Mouse (Mus musculus): ENCODE measurements around the gene Gfy.

DNA sequence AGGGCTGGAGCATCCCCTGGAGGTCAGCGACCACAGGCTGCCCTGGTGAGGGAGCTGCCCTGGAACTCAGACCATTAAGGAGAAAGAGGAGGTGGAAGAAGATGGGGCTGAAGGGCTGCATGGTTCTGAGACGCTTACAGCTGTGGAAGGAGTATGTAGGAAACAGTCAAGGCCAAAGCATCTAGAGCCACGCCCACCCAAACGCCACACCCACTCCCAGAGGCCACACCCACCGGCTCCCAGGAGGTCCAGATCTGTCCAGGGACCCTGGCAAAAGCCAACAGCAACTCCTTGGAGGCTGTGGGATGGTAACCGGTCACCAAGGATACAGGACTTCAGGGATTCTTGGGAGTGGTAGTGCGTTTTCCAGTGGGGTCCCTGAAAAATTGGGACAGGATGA, 819 bp downstream of the Gfy start:
- no peak for TF ChIP-seq POLR2A (IDR thresholded peaks at IDR 0.05; ENCODE audit: low read depth, low read length)
- no peak for TF ChIP-seq CTCF (IDR thresholded peaks at IDR 0.05; ENCODE audit: borderline replicate concordance, insufficient read depth, low read length)
